Mouse (Mus musculus): ENCODE results near the gene Ghr. TPM values are rescaled to one million over a fixed set of nuclear protein-coding genes. Genes with fewer than 3 reads are reported as not detected.

The Ghr gene
- total RNA-seq (2018; cell fraction: chromatin; rRNA removed), result 10 to 100 TPM in 1 of 26 experiments, under 1 TPM in 1, not detected in 24; 0.43 to 12.0 TPM
- total RNA-seq (2018; cell fraction: cytosol; rRNA removed), result under 1 TPM in 14 of 26 experiments, not detected in 12; 0.04 to 0.26 (median 0.09) TPM
- total RNA-seq (2018; cell fraction: nucleus; rRNA removed), result 1 to 10 TPM in 1 of 26 experiments, under 1 TPM in 2, not detected in 23; 0.13 to 1.7 (median 0.23) TPM
- not detected in 3 replicates for polyA plus RNA-seq (2018)

DNA sequence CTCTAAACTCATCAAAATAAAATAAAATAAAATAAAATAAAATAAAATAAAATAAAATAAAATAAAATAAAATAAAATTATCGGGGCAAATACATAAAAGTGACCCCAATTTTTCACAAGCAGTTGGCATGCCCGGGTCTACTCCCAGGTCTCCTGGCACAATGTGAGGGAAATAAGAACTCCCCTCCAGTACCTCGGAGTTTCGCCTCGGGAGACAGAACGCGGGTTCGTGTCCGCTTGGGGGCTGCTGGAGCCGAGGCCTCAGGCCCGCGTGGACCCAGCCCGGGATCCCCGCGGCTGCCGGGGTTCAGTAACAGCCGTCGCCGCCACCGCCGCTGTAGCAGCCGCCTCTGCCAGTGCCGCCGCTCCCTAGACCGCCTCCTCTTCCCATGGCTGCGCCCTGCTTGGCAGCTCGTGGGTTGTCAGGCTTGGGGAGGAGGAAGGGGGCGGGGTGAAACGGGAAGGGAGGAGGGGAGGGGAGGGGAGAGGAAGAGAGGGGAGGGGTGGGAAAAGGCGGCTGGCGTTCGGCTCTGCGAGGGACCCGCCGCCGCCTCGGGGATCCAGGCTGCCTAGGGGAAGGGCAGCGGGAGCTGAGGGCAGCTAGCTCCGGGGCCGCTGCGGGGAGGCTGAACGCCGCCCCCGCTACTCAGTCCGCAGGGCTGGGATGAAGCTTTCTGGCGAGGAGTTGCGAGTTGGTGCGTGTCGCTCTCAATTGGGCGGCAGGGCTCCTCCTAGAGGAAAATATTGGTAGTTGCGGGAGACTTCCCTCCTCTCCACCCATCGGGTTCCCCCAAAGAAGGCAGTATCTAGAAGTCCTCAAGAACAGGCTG lies at the start of gene Ghr:
TSS of gene Ghr (minus strand) at position 686 of the 830 bp plus-strand sequence.
- Histone ChIP-seq H3K79me2 (ENCODE audit: inconsistent target) (no peaks in the 10 kb centered on the region), H3K27ac (no peak within 1 kb of the TSS), H3K36me3 (ENCODE audit: inconsistent target) (no peaks in the 10 kb centered on the region), H3K4me3 (ENCODE audit: inconsistent target) (no peak within 1 kb of the TSS)
- 2% methylated on average over 49 of the region's 52 CpGs for WGBS (ENCODE audit: missing documents)

DNA sequence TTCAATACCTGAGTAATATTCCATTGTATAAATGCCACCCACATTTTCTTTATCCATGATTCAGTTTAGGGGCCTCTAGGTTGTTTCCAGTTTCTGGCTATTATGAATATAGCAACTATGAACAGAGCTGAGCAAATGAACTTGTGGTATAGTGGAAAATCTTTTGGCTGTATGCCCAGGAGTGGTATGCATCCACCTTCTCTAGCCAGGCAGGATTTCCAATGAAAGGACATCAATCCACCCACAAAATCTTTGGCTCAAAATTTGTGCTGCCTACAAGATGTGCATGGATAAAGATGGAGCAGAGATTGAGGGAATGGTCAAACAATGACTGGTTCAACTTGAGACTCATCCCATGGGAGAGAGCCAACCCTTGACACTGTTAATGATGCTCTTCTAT lies 39.5 kb upstream of the Ghr start:
- H3K79me2 ChIP-seq (ENCODE audit: inconsistent target), result no peaks in the 10 kb centered on the region
- H3K4me3 ChIP-seq (ENCODE audit: inconsistent target), result no peak overlapping the region
- no peaks in the 10 kb centered on the region for H3K36me3 ChIP-seq (ENCODE audit: inconsistent target)
- no peak overlapping the region for H3K27ac ChIP-seq

DNA sequence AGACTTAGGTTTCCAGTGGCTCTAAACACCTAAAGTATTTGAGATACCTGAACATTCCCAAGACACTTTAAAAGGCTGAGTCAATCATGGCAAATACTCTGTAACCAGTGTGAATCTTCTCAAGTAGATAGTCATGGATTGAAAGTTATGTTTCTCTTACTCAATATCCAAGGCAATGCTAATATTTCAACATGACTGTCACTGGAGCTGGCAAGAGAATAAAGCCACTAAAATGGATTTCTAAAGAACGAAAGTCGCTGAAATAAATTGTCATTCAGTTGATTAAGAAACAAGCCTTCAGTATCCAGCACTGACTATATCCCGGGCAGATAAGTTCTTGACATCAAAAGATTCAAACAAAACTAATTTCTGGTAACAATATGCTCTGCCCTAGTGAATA lies 37.1 kb upstream of the Ghr start:
- H3K79me2 ChIP-seq (ENCODE audit: inconsistent target), result no peaks in the 10 kb centered on the region
- WGBS (ENCODE audit: missing documents), result 91% methylated on average over 3 of the region's 3 CpGs
- H3K4me3 ChIP-seq (ENCODE audit: inconsistent target), result no peak overlapping the region
- no peak overlapping the region for H3K27ac ChIP-seq
- H3K36me3 ChIP-seq (ENCODE audit: inconsistent target), result no peaks in the 10 kb centered on the region

DNA sequence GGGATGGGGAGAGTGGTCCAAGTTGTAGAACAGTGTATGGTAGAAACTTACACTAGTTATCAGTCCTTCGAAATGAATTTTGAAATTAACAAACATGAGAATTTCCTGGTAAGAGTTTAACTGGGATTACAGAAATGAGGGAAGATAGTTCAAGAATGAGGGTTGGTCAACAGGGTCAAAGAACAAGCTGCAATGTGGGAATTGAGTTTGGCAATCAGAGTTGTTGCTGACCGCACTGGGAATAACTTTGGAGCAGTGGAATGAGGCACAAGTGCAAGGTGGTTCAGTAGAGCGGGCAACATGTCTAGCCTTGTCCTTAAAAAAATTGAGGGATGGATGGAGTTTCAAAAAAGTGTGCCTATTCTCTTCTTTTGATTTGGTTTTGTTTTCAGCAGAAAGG lies 35.0 kb upstream of the Ghr start:
- Histone ChIP-seq H3K27ac (no peak overlapping the region), H3K79me2 (ENCODE audit: inconsistent target) (no peaks in the 10 kb centered on the region), H3K36me3 (ENCODE audit: inconsistent target) (no peaks in the 10 kb centered on the region), H3K4me3 (ENCODE audit: inconsistent target) (no peak overlapping the region)
- 87% methylated on average over 3 of the region's 3 CpGs for WGBS (ENCODE audit: missing documents)

DNA sequence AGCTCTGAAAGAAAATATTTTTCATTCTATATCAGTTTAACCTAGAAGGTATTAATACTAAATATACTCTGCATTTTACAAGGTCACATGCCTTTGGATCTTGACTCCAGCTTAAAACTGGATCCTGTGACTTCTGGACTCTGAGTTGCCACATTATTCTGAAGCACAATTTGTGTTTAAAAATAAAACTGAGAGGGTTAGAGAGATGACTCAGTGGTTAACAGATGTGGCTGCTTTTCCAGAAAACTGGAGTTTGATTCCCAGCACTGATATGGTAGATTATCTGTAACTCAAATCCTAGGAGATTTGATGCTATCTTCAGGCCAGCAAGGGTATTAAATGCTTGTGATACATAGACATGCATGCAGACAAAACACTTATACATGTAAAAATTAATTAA lies 28.7 kb upstream of the Ghr start:
- Histone ChIP-seq H3K4me3 (ENCODE audit: inconsistent target) (no peak overlapping the region), H3K79me2 (ENCODE audit: inconsistent target) (no peaks in the 10 kb centered on the region), H3K36me3 (ENCODE audit: inconsistent target) (no peaks in the 10 kb centered on the region), H3K27ac (no peak overlapping the region)

DNA sequence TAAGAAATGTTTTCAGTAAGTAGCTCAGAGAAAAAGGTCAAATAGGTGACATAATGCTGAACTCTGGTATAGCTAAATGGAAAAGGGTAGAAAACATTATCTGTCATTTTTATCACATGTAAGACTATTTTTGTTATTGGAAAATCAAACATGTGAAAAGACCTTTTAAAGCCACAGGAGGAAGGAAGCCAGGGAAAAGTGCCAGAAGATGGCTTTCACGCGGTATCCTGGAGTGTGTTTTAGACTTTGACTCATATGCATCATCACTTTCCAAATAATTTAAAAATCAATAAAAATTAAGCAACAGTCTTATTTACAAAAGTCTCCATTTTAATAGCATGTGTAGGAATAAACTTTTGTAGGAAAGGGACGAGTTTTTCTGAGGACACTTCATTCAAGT lies 24.7 kb upstream of the Ghr start:
- Histone ChIP-seq H3K36me3 (ENCODE audit: inconsistent target) (no peaks in the 10 kb centered on the region), H3K79me2 (ENCODE audit: inconsistent target) (no peaks in the 10 kb centered on the region), H3K4me3 (ENCODE audit: inconsistent target) (no peak overlapping the region), H3K27ac (no peak overlapping the region)
- 69% methylated on average over 3 of the region's 3 CpGs for WGBS (ENCODE audit: missing documents)

DNA sequence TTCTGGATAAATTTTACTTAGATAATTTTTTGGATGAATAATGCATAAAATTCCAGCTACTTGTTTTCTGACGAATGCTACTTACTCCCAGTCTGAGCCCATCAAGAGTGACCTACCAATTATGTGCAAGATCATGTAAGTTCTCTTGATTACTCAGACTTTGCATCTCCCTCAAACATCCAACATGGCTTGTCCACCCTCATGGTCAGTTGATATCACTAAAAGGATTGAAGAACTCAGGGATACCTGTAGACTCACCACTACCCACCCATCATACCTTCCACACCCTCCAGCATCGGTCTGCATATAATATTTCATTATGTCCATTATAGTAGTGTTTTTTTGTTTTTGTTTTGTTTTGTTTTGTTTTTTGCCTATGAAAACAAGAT lies 18.8 kb upstream of the Ghr start:
- no peaks in the 10 kb centered on the region for H3K36me3 ChIP-seq (ENCODE audit: inconsistent target)
- 95% methylated on average over 2 of the region's 2 CpGs for WGBS (ENCODE audit: missing documents)
- H3K27ac ChIP-seq, result no peak overlapping the region
- no peak overlapping the region for H3K4me3 ChIP-seq (ENCODE audit: inconsistent target)
- H3K79me2 ChIP-seq (ENCODE audit: inconsistent target), result no peaks in the 10 kb centered on the region

DNA sequence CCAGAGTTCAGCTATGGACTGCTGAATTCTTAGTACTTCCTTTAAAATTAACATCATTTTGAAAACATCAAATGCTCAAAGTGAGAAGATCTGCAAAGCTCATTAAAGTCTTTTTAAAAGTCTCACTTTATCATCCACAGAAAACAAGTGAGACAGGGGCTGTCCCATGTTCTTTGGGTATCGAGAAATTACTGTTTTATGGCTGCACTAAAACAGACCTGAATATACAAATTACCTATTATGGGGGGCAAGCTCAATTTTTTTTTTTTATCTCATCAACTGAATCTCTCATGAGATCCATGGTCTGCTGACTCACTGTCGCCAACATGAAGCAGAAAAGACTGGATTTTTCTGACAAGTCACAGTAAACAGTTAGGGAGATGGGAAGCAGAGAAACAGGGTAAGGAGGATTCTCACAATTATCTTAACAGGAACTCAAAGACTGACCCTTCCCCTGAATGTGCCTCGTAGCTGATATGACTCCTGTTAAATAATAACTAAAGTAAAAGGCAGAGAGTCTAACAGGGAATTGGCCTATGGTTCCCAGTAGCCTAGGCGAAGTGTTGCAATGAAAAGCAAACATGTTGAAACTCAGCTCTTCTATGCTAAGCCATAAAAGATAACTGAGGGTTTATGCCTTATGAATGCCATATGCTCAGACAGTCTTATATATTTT lies 18.3 kb upstream of the Ghr start:
- Histone ChIP-seq H3K27ac (no peak overlapping the region), H3K4me3 (ENCODE audit: inconsistent target) (no peak overlapping the region), H3K79me2 (ENCODE audit: inconsistent target) (no peaks in the 10 kb centered on the region), H3K36me3 (ENCODE audit: inconsistent target) (no peaks in the 10 kb centered on the region)
- 90% methylated on average over 4 of the region's 4 CpGs for WGBS (ENCODE audit: missing documents)

DNA sequence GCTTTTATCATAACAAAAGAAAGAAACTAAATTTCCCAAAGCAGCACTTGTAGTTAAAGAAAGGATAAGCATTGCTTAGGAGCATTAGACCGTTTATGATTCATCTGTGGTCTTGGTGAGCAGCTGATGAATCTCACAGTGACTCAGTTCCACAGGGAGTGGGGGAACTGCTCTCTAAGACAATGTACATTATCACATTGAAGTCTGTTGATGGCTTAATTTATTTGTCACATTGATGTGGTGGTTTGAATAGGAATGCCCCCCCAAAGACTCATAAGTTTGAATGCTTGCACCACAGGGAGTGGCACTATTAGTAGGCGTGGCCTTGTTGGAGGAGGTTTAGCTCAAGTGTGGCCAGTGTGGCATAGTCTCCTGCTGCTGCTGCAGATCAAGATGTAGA lies 4.6 kb upstream of the Ghr start:
- WGBS (ENCODE audit: missing documents), result 53% methylated on average over 2 of the region's 2 CpGs
- no peaks in the 10 kb centered on the region for H3K36me3 ChIP-seq (ENCODE audit: inconsistent target)
- H3K79me2 ChIP-seq (ENCODE audit: inconsistent target), result no peaks in the 10 kb centered on the region
- no peak overlapping the region for H3K4me3 ChIP-seq (ENCODE audit: inconsistent target)
- no peak overlapping the region for H3K27ac ChIP-seq

DNA sequence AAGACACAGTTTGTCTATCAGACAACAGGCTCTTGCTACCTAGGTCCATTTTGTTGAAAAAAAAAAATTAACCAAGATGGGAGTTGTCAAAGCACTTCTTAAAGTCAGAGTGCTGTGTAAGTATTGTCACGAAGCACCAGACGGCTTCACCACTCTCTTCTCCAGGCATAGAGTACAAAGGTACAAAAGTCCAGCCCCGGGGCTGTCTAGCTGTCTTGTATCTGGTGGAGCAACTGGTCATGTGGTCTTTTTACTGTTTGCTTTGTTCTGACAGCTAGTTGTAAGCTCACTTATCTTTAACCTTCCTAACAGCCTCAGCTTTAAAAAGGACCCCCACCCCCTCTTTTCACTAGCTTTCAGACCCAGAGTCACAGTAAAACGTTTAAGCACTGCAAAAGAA lies 1.1 kb upstream of the Ghr start:
- Histone ChIP-seq H3K79me2 (ENCODE audit: inconsistent target) (no peaks in the 10 kb centered on the region), H3K27ac (no peak overlapping the region), H3K36me3 (ENCODE audit: inconsistent target) (no peaks in the 10 kb centered on the region), H3K4me3 (ENCODE audit: inconsistent target) (no peak overlapping the region)
- 63% methylated on average over 4 of the region's 4 CpGs for WGBS (ENCODE audit: missing documents)

DNA sequence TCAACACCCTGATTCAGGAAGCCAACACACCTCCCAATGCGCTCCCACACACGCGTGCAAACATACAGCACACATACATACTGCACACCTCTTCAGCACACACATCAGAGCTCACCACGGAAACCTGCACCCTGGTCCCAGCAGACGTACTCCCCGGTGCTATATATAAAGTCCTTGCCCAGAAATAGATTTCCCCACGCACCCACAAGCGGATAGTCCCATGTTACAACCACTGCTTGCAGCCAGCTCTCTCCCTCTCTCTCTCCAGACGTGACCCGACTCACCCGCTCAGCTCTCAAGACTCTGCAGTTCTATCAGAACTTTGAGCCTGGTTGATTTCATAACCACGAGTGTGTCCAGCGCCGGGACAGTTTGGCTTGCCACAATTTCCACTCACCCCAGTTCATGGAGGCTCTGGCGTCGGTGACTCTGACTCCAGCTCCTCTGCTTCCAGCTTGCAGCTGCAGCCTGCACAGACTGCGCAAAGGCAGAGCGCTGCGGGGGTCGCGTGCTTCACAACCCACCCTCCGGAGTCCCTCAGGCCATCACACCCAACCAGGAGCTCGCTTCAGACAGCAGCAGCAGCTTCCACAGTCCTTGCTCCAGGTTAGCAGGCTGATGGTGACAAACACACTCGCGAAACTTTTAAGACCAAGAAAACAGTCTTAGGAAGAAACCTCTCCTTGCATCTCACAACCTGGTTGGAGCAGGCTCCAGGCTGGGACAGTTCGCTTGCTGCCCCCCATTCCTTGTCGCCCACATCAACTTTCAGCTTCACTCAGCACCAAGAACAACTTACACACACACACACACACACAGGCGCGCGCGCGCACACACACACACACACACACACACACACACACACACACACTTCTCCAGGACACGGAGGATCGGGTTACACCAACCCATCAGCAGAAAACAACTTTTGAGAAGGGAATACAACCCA lies 1.2 kb downstream of the Ghr start:
- Histone ChIP-seq H3K36me3 (ENCODE audit: inconsistent target) (no peaks in the 10 kb centered on the region), H3K4me3 (ENCODE audit: inconsistent target) (no peak overlapping the region), H3K79me2 (ENCODE audit: inconsistent target) (no peaks in the 10 kb centered on the region), H3K27ac (no peak overlapping the region)
- WGBS (ENCODE audit: missing documents), result 9% methylated on average over 34 of the region's 34 CpGs

DNA sequence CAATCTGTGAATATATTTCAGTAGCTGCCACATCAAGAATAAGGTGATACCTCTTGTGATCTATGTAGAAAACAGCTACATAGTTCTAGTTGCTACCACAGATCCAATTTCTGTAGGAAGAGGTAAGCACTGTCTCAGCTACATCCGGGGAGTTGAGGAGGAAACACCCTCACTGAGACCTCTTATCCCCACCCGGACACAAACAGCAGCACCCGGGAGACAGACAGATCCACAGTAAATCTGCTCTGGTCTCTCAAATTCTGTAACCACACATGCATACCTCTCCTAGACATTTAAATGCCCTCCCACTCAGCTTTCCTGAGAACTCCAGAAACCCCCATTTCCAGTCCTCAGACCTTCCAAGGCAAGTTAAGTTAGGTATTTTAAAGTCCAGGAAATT lies 2.0 kb downstream of the Ghr start:
- Histone ChIP-seq H3K36me3 (ENCODE audit: inconsistent target) (no peaks in the 10 kb centered on the region), H3K27ac (no peak overlapping the region), H3K79me2 (ENCODE audit: inconsistent target) (no peaks in the 10 kb centered on the region), H3K4me3 (ENCODE audit: inconsistent target) (no peak overlapping the region)
- WGBS (ENCODE audit: missing documents), result 74% methylated on average over 3 of the region's 3 CpGs

DNA sequence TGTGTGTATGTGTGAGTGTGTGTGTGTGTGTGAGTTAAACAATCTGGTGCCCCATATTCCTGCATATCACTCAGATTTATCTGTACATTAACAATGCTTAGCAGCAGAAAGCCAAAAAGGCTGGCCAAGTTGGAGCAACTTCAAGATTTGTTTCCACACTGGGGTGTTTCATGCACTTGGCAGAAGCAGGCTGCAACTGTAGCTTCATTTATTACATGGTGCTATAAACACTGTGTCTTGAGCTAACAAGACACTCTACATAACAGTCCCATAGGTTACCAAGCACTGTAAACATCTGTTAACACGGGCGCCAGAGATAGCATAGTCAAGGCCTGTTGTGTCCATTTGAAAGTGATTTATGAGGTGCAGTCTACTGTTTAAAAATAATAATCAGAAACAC lies 3.1 kb downstream of the Ghr start:
- 96% methylated on average over 2 of the region's 2 CpGs for WGBS (ENCODE audit: missing documents)
- Histone ChIP-seq H3K27ac (no peak overlapping the region), H3K36me3 (ENCODE audit: inconsistent target) (no peaks in the 10 kb centered on the region), H3K4me3 (ENCODE audit: inconsistent target) (no peak overlapping the region), H3K79me2 (ENCODE audit: inconsistent target) (no peaks in the 10 kb centered on the region)

DNA sequence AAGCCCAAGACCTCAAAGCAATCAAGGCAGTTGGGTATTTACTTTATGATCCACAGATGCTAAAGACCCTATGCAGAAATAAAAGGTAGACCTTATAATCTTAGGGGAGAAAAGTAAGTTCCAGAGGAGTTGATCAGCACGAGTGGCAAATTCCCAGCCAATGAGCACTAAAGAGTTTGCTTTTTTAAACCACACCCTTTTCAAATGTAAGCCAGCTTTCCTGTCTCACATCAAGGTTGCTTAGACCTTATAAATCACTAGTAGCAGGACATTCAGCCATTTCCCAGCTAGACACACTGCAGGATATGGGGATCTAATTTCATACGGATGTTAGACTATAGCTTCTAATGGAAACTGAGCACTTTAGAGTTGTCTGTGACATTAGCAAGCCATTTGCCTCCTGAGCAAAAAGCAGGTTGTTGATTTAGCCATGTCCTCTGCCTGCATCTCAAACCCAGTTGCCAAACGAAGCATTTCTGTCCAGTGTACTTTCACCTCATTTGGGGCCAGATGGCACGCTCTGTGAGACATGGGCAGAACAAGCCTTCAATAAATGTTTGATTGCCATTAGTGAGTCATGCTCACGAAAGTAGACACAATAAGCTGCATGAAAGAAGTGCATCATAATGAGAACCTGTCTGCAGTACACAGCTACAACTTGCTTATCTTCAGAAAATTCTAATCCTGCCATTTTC lies 4.9 kb downstream of the Ghr start:
- 78% methylated on average over 5 of the region's 5 CpGs for WGBS (ENCODE audit: missing documents)

More for the DNA sequence above, 4.9 kb downstream of the Ghr start:
- H3K79me2 ChIP-seq (ENCODE audit: inconsistent target), result no peaks in the 10 kb centered on the region
- H3K4me3 ChIP-seq (ENCODE audit: inconsistent target), result no peak overlapping the region
- H3K36me3 ChIP-seq (ENCODE audit: inconsistent target), result no peaks in the 10 kb centered on the region
- H3K27ac ChIP-seq, result no peak overlapping the region
